Mouse (Mus musculus): ENCODE results near the gene Epor. TPM values are rescaled to one million over a fixed set of nuclear protein-coding genes. Genes with fewer than 3 reads are reported as not detected.

Epor gene
- polyA plus RNA-seq, 1 experiment from 2014 or later, result 6.7 TPM

GRCm38 (mm10) chr9:21960558-21961208, 2.6 kb downstream of the Epor start:
- Histone ChIP-seq H3K4me2 (ENCODE audit: low read depth, low read length, severe bottlenecking) (0 out of 2 replicates have a peak overlapping the region, but pooled peaks have one; percentile 12), H3K27ac (ENCODE audit: low read depth, low read length) (no peak overlapping the region), H3K27me3 (ENCODE audit: control insufficient read depth, insufficient read depth, low read length) (peaks cover 45% of the 10 kb centered on the region), H3K9me3 (ENCODE audit: control insufficient read depth, low read length) (no peaks in the 10 kb centered on the region), H3K36me3 (ENCODE audit: control insufficient read depth, insufficient read depth, low read length) (no peaks in the 10 kb centered on the region), H3K4me1 (replicated peaks; ENCODE audit: control insufficient read depth, insufficient read depth, low read length) (peaks cover 9% of the 10 kb centered on the region; the same call in 1 of the 2 replicates), H3K4me3 (ENCODE audit: low read depth, low read length) (peak overlapping the region; percentile 29; the same call in 1 of the 2 replicates), H3K9ac (ENCODE audit: low read length) (no peak overlapping the region)
- DNase-seq (ENCODE audit: low spot score), result no peak
- 8% methylated on average over 26 of the region's 26 CpGs for WGBS
- ATAC-seq (replicated peaks; ENCODE audit: low FRiP score), result no peak

GRCm38 (mm10) chr9:21960135-21960534, 3.2 kb downstream of the Epor start:
- 0 out of 2 replicates have a peak overlapping the region, but pooled peaks have one; percentile 12 for H3K4me2 ChIP-seq (ENCODE audit: low read depth, low read length, severe bottlenecking)
- H3K9me3 ChIP-seq (ENCODE audit: control insufficient read depth, low read length), result no peaks in the 10 kb centered on the region
- peaks cover 9% of the 10 kb centered on the region; the same call in 1 of the 2 replicates for H3K4me1 ChIP-seq (replicated peaks; ENCODE audit: control insufficient read depth, insufficient read depth, low read length)
- WGBS, result 54% methylated on average over 9 of the region's 9 CpGs
- no peak overlapping the region for H3K9ac ChIP-seq (ENCODE audit: low read length)
- peaks cover 45% of the 10 kb centered on the region for H3K27me3 ChIP-seq (ENCODE audit: control insufficient read depth, insufficient read depth, low read length)
- no peak for DNase-seq (ENCODE audit: low spot score)
- no peak overlapping the region; the same call in 1 of the 2 replicates for H3K4me3 ChIP-seq (ENCODE audit: low read depth, low read length)
- no peak overlapping the region for H3K27ac ChIP-seq (ENCODE audit: low read depth, low read length)
- ATAC-seq (replicated peaks; ENCODE audit: low FRiP score), result no peak
- no peaks in the 10 kb centered on the region for H3K36me3 ChIP-seq (ENCODE audit: control insufficient read depth, insufficient read depth, low read length)

GRCm38 (mm10) chr9:21959244-21959643, 4.1 kb downstream of the Epor start:
- DNase-seq (ENCODE audit: low spot score), result no peak
- Histone ChIP-seq H3K4me1 (replicated peaks; ENCODE audit: control insufficient read depth, insufficient read depth, low read length) (peaks cover 9% of the 10 kb centered on the region; the same call in 1 of the 2 replicates), H3K27ac (ENCODE audit: low read depth, low read length) (no peak overlapping the region), H3K36me3 (ENCODE audit: control insufficient read depth, insufficient read depth, low read length) (no peaks in the 10 kb centered on the region), H3K4me3 (ENCODE audit: low read depth, low read length) (no peak overlapping the region), H3K9me3 (ENCODE audit: control insufficient read depth, low read length) (no peaks in the 10 kb centered on the region), H3K27me3 (ENCODE audit: control insufficient read depth, insufficient read depth, low read length) (peaks cover 45% of the 10 kb centered on the region), H3K9ac (ENCODE audit: low read length) (no peak overlapping the region), H3K4me2 (ENCODE audit: low read depth, low read length, severe bottlenecking) (no peak overlapping the region)
- WGBS, result 88% methylated on average over 7 of the region's 7 CpGs
- ATAC-seq (replicated peaks; ENCODE audit: low FRiP score), result no peak

- Histone ChIP-seq H3K9ac (ENCODE audit: low read length) (no peak overlapping the region), H3K27ac (ENCODE audit: low read depth, low read length) (no peak overlapping the region), H3K4me2 (ENCODE audit: low read depth, low read length, severe bottlenecking) (no peak overlapping the region), H3K4me1 (replicated peaks; ENCODE audit: control insufficient read depth, insufficient read depth, low read length) (peaks cover 9% of the 10 kb centered on the region; the same call in 1 of the 2 replicates), H3K27me3 (ENCODE audit: control insufficient read depth, insufficient read depth, low read length) (peaks cover 38% of the 10 kb centered on the region), H3K36me3 (ENCODE audit: control insufficient read depth, insufficient read depth, low read length) (no peaks in the 10 kb centered on the region), H3K4me3 (ENCODE audit: low read depth, low read length) (no peak overlapping the region), H3K9me3 (ENCODE audit: control insufficient read depth, low read length) (no peaks in the 10 kb centered on the region)
- DNase-seq (ENCODE audit: low spot score), result no peak
- WGBS, result 85% methylated on average over 5 of the region's 5 CpGs
- ATAC-seq (replicated peaks; ENCODE audit: low FRiP score), result no peak
These were observed 4.9 kb downstream of the Epor start for GRCm38 (mm10) chr9:21958372-21958771.

GRCm38 (mm10) chr9:21955570-21956281, 7.6 kb downstream of the Epor start, which contains the start of gene Swsap1:
Gene Swsap1, plus strand, starts transcription at chr9:21955755.
- peaks cover 12% of the 10 kb centered on the region for H3K27me3 ChIP-seq (ENCODE audit: control insufficient read depth, insufficient read depth, low read length)
- under 1% methylated on average over 51 of the region's 54 CpGs for WGBS
- ATAC-seq (replicated peaks; ENCODE audit: low FRiP score), result peak; percentile 98
- H3K4me2 ChIP-seq (ENCODE audit: low read depth, low read length, severe bottlenecking), result peak within 1 kb of the TSS; percentile 61
- H3K4me3 ChIP-seq (ENCODE audit: low read depth, low read length), result peak within 1 kb of the TSS; percentile 73
- peak; percentile 96 for DNase-seq (ENCODE audit: low spot score)
- peaks cover 6% of the 10 kb centered on the region; the same call in 1 of the 2 replicates for H3K4me1 ChIP-seq (replicated peaks; ENCODE audit: control insufficient read depth, insufficient read depth, low read length)
- H3K9me3 ChIP-seq (ENCODE audit: control insufficient read depth, low read length), result no peaks in the 10 kb centered on the region
- peak within 1 kb of the TSS; percentile 80 for H3K27ac ChIP-seq (ENCODE audit: low read depth, low read length)
- no peaks in the 10 kb centered on the region for H3K36me3 ChIP-seq (ENCODE audit: control insufficient read depth, insufficient read depth, low read length)
- H3K9ac ChIP-seq (ENCODE audit: low read length), result peak within 1 kb of the TSS; percentile 89

- 2% methylated on average over 18 of the region's 18 CpGs for WGBS
- no peaks in the 10 kb centered on the region for H3K9me3 ChIP-seq (ENCODE audit: control insufficient read depth, low read length)
- H3K9ac ChIP-seq (ENCODE audit: low read length), result peak overlapping the region; percentile 89
- peaks cover 7% of the 10 kb centered on the region for H3K27me3 ChIP-seq (ENCODE audit: control insufficient read depth, insufficient read depth, low read length)
- ATAC-seq (replicated peaks; ENCODE audit: low FRiP score) (peak; percentile 66), DNase-seq (ENCODE audit: low spot score) (no peak)
- H3K27ac ChIP-seq (ENCODE audit: low read depth, low read length), result peak overlapping the region; percentile 80; the same call in 1 of the 2 replicates
- H3K4me2 ChIP-seq (ENCODE audit: low read depth, low read length, severe bottlenecking), result peak overlapping the region; percentile 61
- H3K36me3 ChIP-seq (ENCODE audit: control insufficient read depth, insufficient read depth, low read length), result no peaks in the 10 kb centered on the region
- H3K4me3 ChIP-seq (ENCODE audit: low read depth, low read length), result peak overlapping the region; percentile 73
- peaks cover 6% of the 10 kb centered on the region; the same call in 1 of the 2 replicates for H3K4me1 ChIP-seq (replicated peaks; ENCODE audit: control insufficient read depth, insufficient read depth, low read length)
These were observed 8.1 kb downstream of the Epor start for GRCm38 (mm10) chr9:21955225-21955569.

GRCm38 (mm10) chr9:21954635-21955034, 8.7 kb downstream of the Epor start:
- ATAC-seq (replicated peaks; ENCODE audit: low FRiP score) (no peak), DNase-seq (ENCODE audit: low spot score) (no peak)
- Histone ChIP-seq H3K9me3 (ENCODE audit: control insufficient read depth, low read length) (no peaks in the 10 kb centered on the region), H3K9ac (ENCODE audit: low read length) (no peak overlapping the region), H3K27ac (ENCODE audit: low read depth, low read length) (no peak overlapping the region), H3K36me3 (ENCODE audit: control insufficient read depth, insufficient read depth, low read length) (no peaks in the 10 kb centered on the region), H3K27me3 (ENCODE audit: control insufficient read depth, insufficient read depth, low read length) (peaks cover 4% of the 10 kb centered on the region), H3K4me2 (ENCODE audit: low read depth, low read length, severe bottlenecking) (peak overlapping the region; percentile 61; the same call in 1 of the 2 replicates), H3K4me1 (replicated peaks; ENCODE audit: control insufficient read depth, insufficient read depth, low read length) (peaks cover 6% of the 10 kb centered on the region; the same call in 1 of the 2 replicates), H3K4me3 (ENCODE audit: low read depth, low read length) (no peak overlapping the region)
- WGBS, result 80% methylated on average over 3 of the region's 3 CpGs

GRCm38 (mm10) chr9:21953600-21953999, 9.7 kb downstream of the Epor start:
- peaks cover 6% of the 10 kb centered on the region; the same call in 1 of the 2 replicates for H3K4me1 ChIP-seq (replicated peaks; ENCODE audit: control insufficient read depth, insufficient read depth, low read length)
- H3K4me3 ChIP-seq (ENCODE audit: low read depth, low read length), result no peak overlapping the region
- no peak overlapping the region for H3K9ac ChIP-seq (ENCODE audit: low read length)
- ATAC-seq (replicated peaks; ENCODE audit: low FRiP score) (no peak), DNase-seq (ENCODE audit: low spot score) (no peak)
- no peaks in the 10 kb centered on the region for H3K27me3 ChIP-seq (ENCODE audit: control insufficient read depth, insufficient read depth, low read length)
- no peaks in the 10 kb centered on the region for H3K36me3 ChIP-seq (ENCODE audit: control insufficient read depth, insufficient read depth, low read length)
- no peaks in the 10 kb centered on the region for H3K9me3 ChIP-seq (ENCODE audit: control insufficient read depth, low read length)
- H3K27ac ChIP-seq (ENCODE audit: low read depth, low read length), result no peak overlapping the region
- no peak overlapping the region for H3K4me2 ChIP-seq (ENCODE audit: low read depth, low read length, severe bottlenecking)
- WGBS, result 11% methylated on average over 3 of the region's 3 CpGs

Data from forebrain, embryonic 11.5 days (tissue).